Mouse (Mus musculus) MEL (cell line): ENCODE results near the gene Taok2.
A peak's percentile ranks its signal among the peaks of the same experiment; 100 is the strongest.

Source experiments
- CHD1 ChIP-seq: IDR thresholded peaks from 2 replicates; pipeline ENCODE4 v1.6.1; 2012; ENCODE audit warnings: low read depth, mild to moderate bottlenecking, inconsistent platforms, low read length, improper control_type of control experiment
- CTCF ChIP-seq, 3 experiments: IDR thresholded peaks in 2 of 3; conservative IDR thresholded peaks in 1 of 3; 2 replicates each; pipeline ENCODE4 v1.5.1; 2011 to 2012; ENCODE audit warnings: low read length in 3 of 3, low read depth in 2 of 3, mild to moderate bottlenecking in 2 of 3, improper control_type of control experiment in 1 of 3, inconsistent platforms in 1 of 3, mixed read lengths in 1 of 3, moderate library complexity in 1 of 3; ENCODE audit not compliant: control insufficient read depth in 1 of 3, insufficient read depth in 1 of 3, poor library complexity in 1 of 3, severe bottlenecking in 1 of 3
- MYC ChIP-seq: IDR thresholded peaks from 2 replicates; pipeline ENCODE4 v1.6.1; 2011; ENCODE audit warnings: low read depth, mild to moderate bottlenecking, low read length, improper control_type of control experiment, moderate library complexity
- POLR2A ChIP-seq, 2 experiments: IDR thresholded peaks; 2 replicates each; pipeline ENCODE4 v1.6.1; 2011 to 2012; ENCODE audit warnings: low read length in 2 of 2, mild to moderate bottlenecking in 2 of 2, control low read depth in 1 of 2, improper control_type of control experiment in 1 of 2, low read depth in 1 of 2, moderate library complexity in 1 of 2; ENCODE audit not compliant: control insufficient read depth in 1 of 2, insufficient read depth in 1 of 2, poor library complexity in 1 of 2
- ZC3H11A ChIP-seq: IDR thresholded peaks from 2 replicates; pipeline ENCODE4 v1.6.1; 2012; ENCODE audit warnings: low read depth, mild to moderate bottlenecking, inconsistent platforms, low read length, improper control_type of control experiment
- ZNF384 ChIP-seq: IDR thresholded peaks from 2 replicates; pipeline ENCODE4 v1.6.1; 2012; ENCODE audit warnings: low read depth, mild to moderate bottlenecking, inconsistent platforms, low read length, improper control_type of control experiment

- TF ChIP-seq CHD1 (no peak), CTCF (IDR thresholded peaks at IDR 0.05 in 2 of 3, conservative IDR thresholded peaks at IDR 0.05 in 1 of 3; ENCODE audit: control insufficient read depth in 1 of 3, insufficient read depth in 1 of 3, low read depth in 2 of 3, low read length in 3 of 3, poor library complexity in 1 of 3, severe bottlenecking in 1 of 3) (no peak), ZNF384 (no peak), POLR2A (IDR thresholded peaks at IDR 0.05; ENCODE audit: control insufficient read depth in 1 of 2, insufficient read depth in 1 of 2, low read depth in 1 of 2, low read length in 2 of 2, poor library complexity in 1 of 2) (peak in 1 of 2 experiments; percentile 42; a peak in 1 of 4 replicates), MYC (no peak), ZC3H11A (no peak)
Observed at GRCm38 (mm10) chr7:126883731-126884181, 747 bp downstream of the Taok2 start.
